Mouse (Mus musculus) embryonic stem cell, embryonic (primary cell): ENCODE data around the gene Irf4.

ENCODE experiments used
- CTCF ChIA-PET, 4 experiments: fragments of 300-600 bp in 2 of 4; fragments of 350-600 bp in 2 of 4; sonication (Branson Sonifier 250); formaldehyde crosslinking; loops; one replicate each; lab custom pipeline; 2022; ENCODE audit warnings: inconsistent platforms in 2 of 4; lab: Charles Lee
- POLR2A ChIA-PET, 4 experiments: fragments of 300-600 bp in 2 of 4; fragments of 350-600 bp in 2 of 4; sonication (Branson Sonifier 250); formaldehyde crosslinking; loops; one replicate each; lab custom pipeline; 2022; ENCODE audit warnings: antibody characterized with exemption in 4 of 4, inconsistent platforms in 1 of 4; lab: Charles Lee

Irf4 gene

GRCm38 (mm10) chr13:30730104-30730793, 18.8 kb upstream of the Irf4 start:
- POLR2A ChIA-PET: interaction anchor here in 2 of 4 experiments (0.6 to 0.8 kb wide), 3 partner anchors 12 to 601 kb away, joined by 3 to 4 read pairs (median 4); no protein-coding TSS in a partner anchor

GRCm38 (mm10) chr13:30732709-30733445, 16.1 kb upstream of the Irf4 start:
- POLR2A ChIA-PET: no interaction called here
- CTCF ChIA-PET: no interaction called here

More at GRCm38 (mm10) chr13:30730104-30730793, 18.8 kb upstream of the Irf4 start:
- CTCF ChIA-PET: interaction anchor here in 1 of 4 experiments (0.6 kb wide), 1 partner anchor 471 kb away, joined by 3 read pairs; no protein-coding TSS in a partner anchor

GRCm38 (mm10) chr13:30736721-30737120, 12.3 kb upstream of the Irf4 start:
- POLR2A ChIA-PET: no interaction called here
- CTCF ChIA-PET: no interaction called here

GRCm38 (mm10) chr13:30737257-30737656, 11.8 kb upstream of the Irf4 start:
- POLR2A ChIA-PET: interaction anchor here in 2 of 4 experiments (0.6 to 0.7 kb wide), 2 partner anchors 30 to 86 kb away, joined by 3 read pairs; no protein-coding TSS in a partner anchor
- CTCF ChIA-PET: no interaction called here

- CTCF ChIA-PET: no interaction called here
- POLR2A ChIA-PET: interaction anchor here in 1 of 4 experiments (0.8 kb wide), 1 partner anchor 876 kb away, joined by 4 read pairs; no protein-coding TSS in a partner anchor
These were observed 10.7 kb upstream of the Irf4 start for GRCm38 (mm10) chr13:30738310-30738840.

GRCm38 (mm10) chr13:30741172-30741571, 7.9 kb upstream of the Irf4 start:
- POLR2A ChIA-PET: interaction anchor here in 1 of 4 experiments (0.6 kb wide), 1 partner anchor 404 kb away, joined by 6 read pairs; no protein-coding TSS in a partner anchor
- CTCF ChIA-PET: interaction anchor here in 1 of 4 experiments (0.7 kb wide), 1 partner anchor 213 kb away, joined by 4 read pairs; no protein-coding TSS in a partner anchor

- ChIA-PET CTCF (no interaction called here), POLR2A (interaction anchor here in 1 of 4 experiments (0.9 kb wide), 1 partner anchor 12 kb away, joined by 4 read pairs; no protein-coding TSS in a partner anchor)
These were observed 6.5 kb upstream of the Irf4 start for GRCm38 (mm10) chr13:30742411-30742970.

GRCm38 (mm10) chr13:30745121-30745520, 3.9 kb upstream of the Irf4 start:
- CTCF ChIA-PET: no interaction called here
- POLR2A ChIA-PET: no interaction called here

- ChIA-PET POLR2A (interaction anchor here in 1 of 4 experiments (0.6 kb wide), 1 partner anchor 1862 kb away, joined by 7 read pairs; no protein-coding TSS in a partner anchor), CTCF (no interaction called here)
These were observed 2.0 kb upstream of the Irf4 start for GRCm38 (mm10) chr13:30747068-30747467.

- CTCF ChIA-PET: no interaction called here
- POLR2A ChIA-PET: no interaction called here
These were observed 1.5 kb upstream of the Irf4 start for GRCm38 (mm10) chr13:30747504-30747903.

- ChIA-PET CTCF (interaction anchor here in 1 of 4 experiments (0.5 kb wide), 1 partner anchor 132 kb away, joined by 3 read pairs; no protein-coding TSS in a partner anchor), POLR2A (interaction anchor here in 1 of 4 experiments (0.6 kb wide), 1 partner anchor 1196 kb away, joined by 4 read pairs; no protein-coding TSS in a partner anchor)
These were observed 705 bp upstream of the Irf4 start for GRCm38 (mm10) chr13:30748321-30748720.

- ChIA-PET CTCF (interaction anchor here in 1 of 4 experiments (0.6 kb wide), 2 partner anchors 116 to 785 kb away, joined by 3 read pairs; no protein-coding TSS in a partner anchor), POLR2A (interaction anchor here in 1 of 4 experiments (0.6 to 1.1 kb wide), 3 partner anchors 10 to 189 kb away, joined by 3 to 4 read pairs (median 3); no protein-coding TSS in a partner anchor)
These were observed 623 bp downstream of the Irf4 start for GRCm38 (mm10) chr13:30749557-30750141.

GRCm38 (mm10) chr13:30750461-30751303, 1.7 kb downstream of the Irf4 start:
- ChIA-PET CTCF (interaction anchor here in 1 of 4 experiments (0.6 kb wide), 1 partner anchor 117 kb away, joined by 3 read pairs; no protein-coding TSS in a partner anchor), POLR2A (interaction anchor here in 1 of 4 experiments (1.1 kb wide), 1 partner anchor 11 kb away, joined by 3 read pairs; no protein-coding TSS in a partner anchor)

- POLR2A ChIA-PET: no interaction called here
- CTCF ChIA-PET: no interaction called here
These were observed 2.2 kb downstream of the Irf4 start for GRCm38 (mm10) chr13:30751304-30751580.

GRCm38 (mm10) chr13:30752581-30753187, 3.7 kb downstream of the Irf4 start:
- ChIA-PET POLR2A (no interaction called here), CTCF (no interaction called here)

GRCm38 (mm10) chr13:30753441-30753840, 4.4 kb downstream of the Irf4 start:
- ChIA-PET POLR2A (no interaction called here), CTCF (no interaction called here)

GRCm38 (mm10) chr13:30754066-30754465, 5.0 kb downstream of the Irf4 start:
- CTCF ChIA-PET: no interaction called here
- POLR2A ChIA-PET: no interaction called here
